Mouse (Mus musculus) brain, embryonic 14.5 days (tissue): ENCODE data around the gene Tnfaip1.

ENCODE experiments used
- CTCF ChIP-seq: fragments of 200-500 bp; IDR thresholded peaks from 2 replicates; pipeline ENCODE4 v1.5.1; 2012; ENCODE audit warnings: inconsistent platforms, mild to moderate bottlenecking, moderate library complexity, borderline replicate concordance; ENCODE audit not compliant: insufficient read depth, insufficient read length; ENCODE audit errors: extremely low read depth
- POLR2A ChIP-seq: fragments of 200-500 bp; IDR thresholded peaks from 2 replicates; pipeline ENCODE4 v1.6.1; 2012; ENCODE audit warnings: mild to moderate bottlenecking, inconsistent platforms, borderline replicate concordance; ENCODE audit not compliant: poor library complexity, insufficient read depth, insufficient read length, severe bottlenecking; ENCODE audit errors: extremely low read depth

DNA sequence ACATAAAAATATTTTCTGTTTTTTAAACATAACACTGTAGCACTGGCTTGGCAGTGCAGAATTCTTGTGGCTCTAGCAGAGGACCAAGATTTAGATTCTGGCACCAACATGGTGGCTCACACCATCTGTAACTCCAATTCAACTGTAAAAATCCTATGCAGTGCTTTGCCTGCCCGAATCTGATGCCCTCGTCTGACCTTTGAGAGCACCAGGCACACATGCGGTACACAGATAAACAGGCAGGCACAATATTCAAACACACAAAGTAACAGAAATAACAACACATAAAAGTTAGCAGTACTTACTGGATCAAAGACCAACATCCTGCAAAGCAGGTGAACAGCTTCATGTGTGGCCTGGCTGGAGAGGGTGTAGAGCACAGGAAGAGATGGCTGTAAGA, 38.4 kb upstream of the Tnfaip1 start:
- no peak for TF ChIP-seq POLR2A
- no peak for TF ChIP-seq CTCF
